Mouse (Mus musculus): ENCODE results near the gene Poln. TPM values are rescaled to one million over a fixed set of nuclear protein-coding genes. Genes with fewer than 3 reads are reported as not detected.

The Poln gene
- polyA plus RNA-seq, 1 experiment, result 0.11 TPM

- H3K79me2 ChIP-seq (ENCODE audit: control insufficient read depth, insufficient read depth), result no peaks in the 10 kb centered on the region
- peaks cover 24% of the 10 kb centered on the region for H3K27me3 ChIP-seq (ENCODE audit: control insufficient read depth, insufficient read depth, insufficient read length)
- TF ChIP-seq CEBPB (IDR thresholded peaks at IDR 0.05; ENCODE audit: low read depth) (no peak), MYOD1 (IDR thresholded peaks at IDR 0.05; ENCODE audit: control insufficient read depth, insufficient read length, low read depth) (no peak), USF1 (IDR thresholded peaks at IDR 0.05; ENCODE audit: low read depth) (no peak), MAX (IDR thresholded peaks at IDR 0.05) (no peak), MYOG (IDR thresholded peaks at IDR 0.05; ENCODE audit: control insufficient read depth, extremely low read depth, insufficient read length) (no peak), CTCF (IDR thresholded peaks at IDR 0.05; ENCODE audit: control insufficient read depth, insufficient read depth, insufficient read length) (no peak), FOSL1 (IDR thresholded peaks at IDR 0.05; ENCODE audit: insufficient read depth, low read length, poor library complexity, severe bottlenecking) (no peak)
- no peaks in the 10 kb centered on the region for H3K36me3 ChIP-seq (ENCODE audit: control insufficient read depth, insufficient read depth)
- no peaks in the 10 kb centered on the region for H3K79me3 ChIP-seq (ENCODE audit: low read depth)
- H3K4me3 ChIP-seq (ENCODE audit: insufficient read depth, poor library complexity, severe bottlenecking), result no peak overlapping the region
- H3ac ChIP-seq (ENCODE audit: control insufficient read depth, insufficient read length, low read depth), result no peak overlapping the region
Measured at GRCm38 (mm10) chr5:34198615-34199014, 29.4 kb upstream of the Poln start.

- TF ChIP-seq CEBPB (IDR thresholded peaks at IDR 0.05; ENCODE audit: low read depth) (no peak), MYOG (IDR thresholded peaks at IDR 0.05; ENCODE audit: control insufficient read depth, extremely low read depth, insufficient read length) (no peak), FOSL1 (IDR thresholded peaks at IDR 0.05; ENCODE audit: insufficient read depth, low read length, poor library complexity, severe bottlenecking) (no peak), USF1 (IDR thresholded peaks at IDR 0.05; ENCODE audit: low read depth) (no peak), MYOD1 (IDR thresholded peaks at IDR 0.05; ENCODE audit: control insufficient read depth, insufficient read length, low read depth) (no peak), CTCF (IDR thresholded peaks at IDR 0.05; ENCODE audit: control insufficient read depth, insufficient read depth, insufficient read length) (no peak), MAX (IDR thresholded peaks at IDR 0.05) (no peak)
- no peak overlapping the region for H3K4me3 ChIP-seq (ENCODE audit: insufficient read depth, poor library complexity, severe bottlenecking)
- H3K36me3 ChIP-seq (ENCODE audit: control insufficient read depth, insufficient read depth), result no peaks in the 10 kb centered on the region
- H3K79me2 ChIP-seq (ENCODE audit: control insufficient read depth, insufficient read depth), result no peaks in the 10 kb centered on the region
- peaks cover 24% of the 10 kb centered on the region for H3K27me3 ChIP-seq (ENCODE audit: control insufficient read depth, insufficient read depth, insufficient read length)
- H3K79me3 ChIP-seq (ENCODE audit: low read depth), result no peaks in the 10 kb centered on the region
- H3ac ChIP-seq (ENCODE audit: control insufficient read depth, insufficient read length, low read depth), result no peak overlapping the region
Measured at GRCm38 (mm10) chr5:34197243-34197642, 28.0 kb upstream of the Poln start.

GRCm38 (mm10) chr5:34196423-34196822 is 27.2 kb upstream of the Poln start:
- Histone ChIP-seq H3K36me3 (ENCODE audit: control insufficient read depth, insufficient read depth) (no peaks in the 10 kb centered on the region), H3ac (ENCODE audit: control insufficient read depth, insufficient read length, low read depth) (no peak overlapping the region), H3K79me2 (ENCODE audit: control insufficient read depth, insufficient read depth) (no peaks in the 10 kb centered on the region), H3K79me3 (ENCODE audit: low read depth) (no peaks in the 10 kb centered on the region), H3K4me3 (ENCODE audit: insufficient read depth, poor library complexity, severe bottlenecking) (no peak overlapping the region), H3K27me3 (ENCODE audit: control insufficient read depth, insufficient read depth, insufficient read length) (peaks cover 21% of the 10 kb centered on the region)
- TF ChIP-seq USF1 (IDR thresholded peaks at IDR 0.05; ENCODE audit: low read depth), result no peak

- Histone ChIP-seq H3K27me3 (ENCODE audit: control insufficient read depth, insufficient read depth, insufficient read length) (peaks cover 21% of the 10 kb centered on the region), H3K79me2 (ENCODE audit: control insufficient read depth, insufficient read depth) (no peaks in the 10 kb centered on the region), H3K79me3 (ENCODE audit: low read depth) (no peaks in the 10 kb centered on the region), H3K36me3 (ENCODE audit: control insufficient read depth, insufficient read depth) (no peaks in the 10 kb centered on the region), H3K4me3 (ENCODE audit: insufficient read depth, poor library complexity, severe bottlenecking) (no peak overlapping the region), H3ac (ENCODE audit: control insufficient read depth, insufficient read length, low read depth) (no peak overlapping the region)
- TF ChIP-seq FOSL1 (IDR thresholded peaks at IDR 0.05; ENCODE audit: insufficient read depth, low read length, poor library complexity, severe bottlenecking) (no peak), USF1 (IDR thresholded peaks at IDR 0.05; ENCODE audit: low read depth) (no peak), MYOG (IDR thresholded peaks at IDR 0.05; ENCODE audit: control insufficient read depth, extremely low read depth, insufficient read length) (no peak), CEBPB (IDR thresholded peaks at IDR 0.05; ENCODE audit: low read depth) (no peak), CTCF (IDR thresholded peaks at IDR 0.05; ENCODE audit: control insufficient read depth, insufficient read depth, insufficient read length) (no peak), MAX (IDR thresholded peaks at IDR 0.05) (no peak), MYOD1 (IDR thresholded peaks at IDR 0.05; ENCODE audit: control insufficient read depth, insufficient read length, low read depth) (no peak)
Measured at GRCm38 (mm10) chr5:34195786-34196185, 26.5 kb upstream of the Poln start.

GRCm38 (mm10) chr5:34194975-34195662 is 25.9 kb upstream of the Poln start:
- Histone ChIP-seq H3K4me3 (ENCODE audit: insufficient read depth, poor library complexity, severe bottlenecking) (no peak overlapping the region), H3K27me3 (ENCODE audit: control insufficient read depth, insufficient read depth, insufficient read length) (peaks cover 15% of the 10 kb centered on the region), H3K79me3 (ENCODE audit: low read depth) (no peaks in the 10 kb centered on the region), H3ac (ENCODE audit: control insufficient read depth, insufficient read length, low read depth) (no peak overlapping the region), H3K36me3 (ENCODE audit: control insufficient read depth, insufficient read depth) (no peaks in the 10 kb centered on the region), H3K79me2 (ENCODE audit: control insufficient read depth, insufficient read depth) (no peaks in the 10 kb centered on the region)
- TF ChIP-seq MYOD1 (IDR thresholded peaks at IDR 0.05; ENCODE audit: control insufficient read depth, insufficient read length, low read depth) (no peak), USF1 (IDR thresholded peaks at IDR 0.05; ENCODE audit: low read depth) (no peak), MYOG (IDR thresholded peaks at IDR 0.05; ENCODE audit: control insufficient read depth, extremely low read depth, insufficient read length) (no peak), CTCF (IDR thresholded peaks at IDR 0.05; ENCODE audit: control insufficient read depth, insufficient read depth, insufficient read length) (no peak), FOSL1 (IDR thresholded peaks at IDR 0.05; ENCODE audit: insufficient read depth, low read length, poor library complexity, severe bottlenecking) (no peak), CEBPB (IDR thresholded peaks at IDR 0.05; ENCODE audit: low read depth) (no peak), MAX (IDR thresholded peaks at IDR 0.05) (no peak)

GRCm38 (mm10) chr5:34194426-34194825 is 25.2 kb upstream of the Poln start:
- Histone ChIP-seq H3K4me3 (ENCODE audit: insufficient read depth, poor library complexity, severe bottlenecking) (no peak overlapping the region), H3ac (ENCODE audit: control insufficient read depth, insufficient read length, low read depth) (no peak overlapping the region), H3K27me3 (ENCODE audit: control insufficient read depth, insufficient read depth, insufficient read length) (peaks cover 13% of the 10 kb centered on the region), H3K36me3 (ENCODE audit: control insufficient read depth, insufficient read depth) (no peaks in the 10 kb centered on the region), H3K79me2 (ENCODE audit: control insufficient read depth, insufficient read depth) (no peaks in the 10 kb centered on the region), H3K79me3 (ENCODE audit: low read depth) (no peaks in the 10 kb centered on the region)
- no peak for TF ChIP-seq CTCF (IDR thresholded peaks at IDR 0.05; ENCODE audit: control insufficient read depth, insufficient read depth, insufficient read length)
- no peak for TF ChIP-seq MYOG (IDR thresholded peaks at IDR 0.05; ENCODE audit: control insufficient read depth, extremely low read depth, insufficient read length)
- no peak for TF ChIP-seq FOSL1 (IDR thresholded peaks at IDR 0.05; ENCODE audit: insufficient read depth, low read length, poor library complexity, severe bottlenecking)
